Mouse (Mus musculus): ENCODE data around the gene Prkcz. TPM values are rescaled to one million over a fixed set of nuclear protein-coding genes. Genes with fewer than 3 reads are reported as not detected.
"Not testable (repeated sequence)": the region's sequence is repeated elsewhere in the genome, so short reads cannot be mapped to it uniquely, and the experiment has no call there.

The Prkcz gene
- polyA plus RNA-seq, 1 experiment from 2014 or later = 6.8 TPM

- Histone ChIP-seq H3K9me3 (ENCODE audit: control insufficient read depth, low read length) (no peaks in the 10 kb centered on the region), H3K4me3 (ENCODE audit: low read depth, low read length) (no peak overlapping the region), H3K9ac (ENCODE audit: low read depth, low read length) (no peak overlapping the region), H3K4me2 (no peak overlapping the region), H3K27ac (ENCODE audit: low read depth, low read length) (no peak overlapping the region), H3K4me1 (replicated peaks; ENCODE audit: control insufficient read depth, insufficient read depth, low read length) (no peaks in the 10 kb centered on the region), H3K27me3 (replicated peaks; ENCODE audit: control insufficient read depth, insufficient read depth, low read length) (no peaks in the 10 kb centered on the region), H3K36me3 (ENCODE audit: control insufficient read depth, insufficient read depth, low read length) (no peaks in the 10 kb centered on the region)
- ATAC-seq (replicated peaks; ENCODE audit: low FRiP score) (no peak), DNase-seq (ENCODE audit: low spot score) (no peak)
- WGBS = 74% methylated on average over 3 of the region's 3 CpGs
Observed at GRCm38 (mm10) chr4:155264521-155265321, 96.4 kb downstream of the Prkcz start.

GRCm38 (mm10) chr4:155252253-155252652, 108.9 kb downstream of the Prkcz start:
- no peak for DNase-seq (ENCODE audit: low spot score)
- H3K4me3 ChIP-seq (ENCODE audit: low read depth, low read length) = no peak overlapping the region
- WGBS = 86% methylated on average over 6 of the region's 6 CpGs

GRCm38 (mm10) chr4:155251147-155251546, 110.0 kb downstream of the Prkcz start:
- H3K27ac ChIP-seq (ENCODE audit: low read depth, low read length) = no peak overlapping the region
- H3K9ac ChIP-seq (ENCODE audit: low read depth, low read length) = no peak overlapping the region
- no peaks in the 10 kb centered on the region for H3K27me3 ChIP-seq (replicated peaks; ENCODE audit: control insufficient read depth, insufficient read depth, low read length)
- WGBS = 87% methylated on average over 3 of the region's 3 CpGs
- DNase-seq (ENCODE audit: low spot score) (no peak), ATAC-seq (replicated peaks; ENCODE audit: low FRiP score) (no peak)
- H3K4me2 ChIP-seq = peak overlapping the region; percentile 91
- H3K9me3 ChIP-seq (ENCODE audit: control insufficient read depth, low read length) = no peaks in the 10 kb centered on the region
- peak overlapping the region; percentile 64; the same call in 1 of the 2 replicates for H3K4me3 ChIP-seq (ENCODE audit: low read depth, low read length)
- no peaks in the 10 kb centered on the region; the same call in 1 of the 2 replicates for H3K36me3 ChIP-seq (ENCODE audit: control insufficient read depth, insufficient read depth, low read length)
- H3K4me1 ChIP-seq (replicated peaks; ENCODE audit: control insufficient read depth, insufficient read depth, low read length) = peaks cover 9% of the 10 kb centered on the region

More at GRCm38 (mm10) chr4:155252253-155252652, 108.9 kb downstream of the Prkcz start:
- Histone ChIP-seq H3K27ac (ENCODE audit: low read depth, low read length) (no peak overlapping the region), H3K4me1 (replicated peaks; ENCODE audit: control insufficient read depth, insufficient read depth, low read length) (peaks cover 9% of the 10 kb centered on the region), H3K9me3 (ENCODE audit: control insufficient read depth, low read length) (no peaks in the 10 kb centered on the region), H3K36me3 (ENCODE audit: control insufficient read depth, insufficient read depth, low read length) (peaks cover under 1% of the 10 kb centered on the region; the same call in 1 of the 2 replicates), H3K4me2 (no peak overlapping the region), H3K27me3 (replicated peaks; ENCODE audit: control insufficient read depth, insufficient read depth, low read length) (no peaks in the 10 kb centered on the region), H3K9ac (ENCODE audit: low read depth, low read length) (no peak overlapping the region)
- no peak for ATAC-seq (replicated peaks; ENCODE audit: low FRiP score)

- DNase-seq (ENCODE audit: low spot score) = no peak
Observed at GRCm38 (mm10) chr4:155250361-155251117, 110.6 kb downstream of the Prkcz start.

GRCm38 (mm10) chr4:155249648-155250351, 111.4 kb downstream of the Prkcz start, which contains the start of gene Faap20:
Faap20 (plus strand) TSS chr4:155249802.
- peaks cover 9% of the 10 kb centered on the region for H3K4me1 ChIP-seq (replicated peaks; ENCODE audit: control insufficient read depth, insufficient read depth, low read length)
- H3K27ac ChIP-seq (ENCODE audit: low read depth, low read length) = peak within 1 kb of the TSS; percentile 96
- WGBS = under 1% methylated on average over 56 of the region's 58 CpGs
- H3K9me3 ChIP-seq (ENCODE audit: control insufficient read depth, low read length) = no peaks in the 10 kb centered on the region
- H3K4me3 ChIP-seq (ENCODE audit: low read depth, low read length) = peak within 1 kb of the TSS; percentile 64
- ATAC-seq (replicated peaks; ENCODE audit: low FRiP score) = peak; percentile 87
- H3K36me3 ChIP-seq (ENCODE audit: control insufficient read depth, insufficient read depth, low read length) = no peaks in the 10 kb centered on the region
- peak within 1 kb of the TSS; percentile 91 for H3K4me2 ChIP-seq
- H3K9ac ChIP-seq (ENCODE audit: low read depth, low read length) = peak within 1 kb of the TSS; percentile 79
- H3K27me3 ChIP-seq (replicated peaks; ENCODE audit: control insufficient read depth, insufficient read depth, low read length) = no peaks in the 10 kb centered on the region
- DNase-seq (ENCODE audit: low spot score) = peak; percentile 94

More at GRCm38 (mm10) chr4:155250361-155251117, 110.6 kb downstream of the Prkcz start:
- H3K9ac ChIP-seq (ENCODE audit: low read depth, low read length) = peak overlapping the region; percentile 79
- WGBS = 21% methylated on average over 23 of the region's 23 CpGs
- H3K9me3 ChIP-seq (ENCODE audit: control insufficient read depth, low read length) = no peaks in the 10 kb centered on the region
- H3K36me3 ChIP-seq (ENCODE audit: control insufficient read depth, insufficient read depth, low read length) = no peaks in the 10 kb centered on the region
- ATAC-seq (replicated peaks; ENCODE audit: low FRiP score) = peak; percentile 30
- peak overlapping the region; percentile 96 for H3K27ac ChIP-seq (ENCODE audit: low read depth, low read length)
- peaks cover 9% of the 10 kb centered on the region for H3K4me1 ChIP-seq (replicated peaks; ENCODE audit: control insufficient read depth, insufficient read depth, low read length)
- peak overlapping the region; percentile 64 for H3K4me3 ChIP-seq (ENCODE audit: low read depth, low read length)
- peak overlapping the region; percentile 91 for H3K4me2 ChIP-seq
- no peaks in the 10 kb centered on the region for H3K27me3 ChIP-seq (replicated peaks; ENCODE audit: control insufficient read depth, insufficient read depth, low read length)

DNA sequence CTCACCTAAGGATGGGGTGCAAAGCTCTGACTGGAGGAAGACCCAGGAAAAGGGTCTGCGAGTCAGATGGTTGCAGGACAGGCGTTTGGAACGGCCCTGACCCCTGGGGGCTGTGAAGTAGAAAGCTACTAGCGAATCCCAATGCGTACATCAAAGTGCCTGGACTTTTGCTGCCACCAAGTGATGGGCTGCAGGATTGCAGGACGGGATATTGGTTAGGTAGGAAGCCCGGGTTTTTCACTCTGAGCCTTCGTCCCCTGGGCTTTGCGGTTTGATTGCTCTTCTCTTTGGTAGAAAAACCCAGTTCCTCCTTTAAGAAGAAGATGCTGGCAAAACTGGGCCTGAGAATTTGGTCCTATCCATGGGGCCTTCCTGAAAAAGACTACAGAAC, 111.9 kb downstream of the Prkcz start:
- DNase-seq (ENCODE audit: low spot score) (peak; percentile 85), ATAC-seq (replicated peaks; ENCODE audit: low FRiP score) (peak; percentile 71)
- 1% methylated on average over 9 of the region's 9 CpGs for WGBS
- peak overlapping the region; percentile 79 for H3K9ac ChIP-seq (ENCODE audit: low read depth, low read length)
- H3K4me3 ChIP-seq (ENCODE audit: low read depth, low read length) = peak overlapping the region; percentile 64
- H3K4me2 ChIP-seq = peak overlapping the region; percentile 91
- H3K27ac ChIP-seq (ENCODE audit: low read depth, low read length) = peak overlapping the region; percentile 96
- H3K4me1 ChIP-seq (replicated peaks; ENCODE audit: control insufficient read depth, insufficient read depth, low read length) = peaks cover 9% of the 10 kb centered on the region
- H3K9me3 ChIP-seq (ENCODE audit: control insufficient read depth, low read length) = no peaks in the 10 kb centered on the region
- no peaks in the 10 kb centered on the region for H3K27me3 ChIP-seq (replicated peaks; ENCODE audit: control insufficient read depth, insufficient read depth, low read length)
- H3K36me3 ChIP-seq (ENCODE audit: control insufficient read depth, insufficient read depth, low read length) = no peaks in the 10 kb centered on the region

DNA sequence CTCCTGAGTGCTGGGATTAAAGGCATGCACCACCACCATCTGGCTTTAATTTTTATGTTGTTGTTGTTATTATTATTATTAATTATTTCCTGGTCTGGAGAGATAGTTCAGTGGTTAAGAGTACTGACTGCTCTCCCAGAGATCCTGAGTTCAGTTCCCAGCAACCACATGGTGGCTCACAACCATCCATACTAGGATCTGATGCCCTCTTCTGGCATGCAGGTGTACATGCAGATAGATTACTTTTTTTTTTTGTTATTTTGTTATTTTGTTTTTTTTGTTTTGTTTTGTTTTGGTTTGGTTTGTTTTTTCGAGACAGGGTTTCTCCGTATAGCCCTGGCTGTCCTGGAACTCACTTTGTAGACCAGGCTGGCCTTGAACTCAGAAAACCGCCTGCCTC, 113.1 kb downstream of the Prkcz start:
- not testable (repeated sequence) for H3K9me3 ChIP-seq (ENCODE audit: control insufficient read depth, low read length); H3K4me2 ChIP-seq; H3K36me3 ChIP-seq (ENCODE audit: control insufficient read depth, insufficient read depth, low read length); ATAC-seq (replicated peaks; ENCODE audit: low FRiP score); H3K4me1 ChIP-seq (replicated peaks; ENCODE audit: control insufficient read depth, insufficient read depth, low read length); H3K27me3 ChIP-seq (replicated peaks; ENCODE audit: control insufficient read depth, insufficient read depth, low read length); DNase-seq (ENCODE audit: low spot score); H3K27ac ChIP-seq (ENCODE audit: low read depth, low read length); H3K4me3 ChIP-seq (ENCODE audit: low read depth, low read length); H3K9ac ChIP-seq (ENCODE audit: low read depth, low read length)
- WGBS = 81% methylated on average over 3 of the region's 3 CpGs

GRCm38 (mm10) chr4:155246691-155247105, 114.5 kb downstream of the Prkcz start:
- Histone ChIP-seq H3K27me3 (replicated peaks; ENCODE audit: control insufficient read depth, insufficient read depth, low read length) (no peaks in the 10 kb centered on the region; the same call in 1 of the 2 replicates), H3K4me3 (ENCODE audit: low read depth, low read length) (no peak overlapping the region), H3K9me3 (ENCODE audit: control insufficient read depth, low read length) (no peaks in the 10 kb centered on the region), H3K36me3 (ENCODE audit: control insufficient read depth, insufficient read depth, low read length) (no peaks in the 10 kb centered on the region), H3K27ac (ENCODE audit: low read depth, low read length) (no peak overlapping the region), H3K4me2 (no peak overlapping the region), H3K9ac (ENCODE audit: low read depth, low read length) (no peak overlapping the region), H3K4me1 (replicated peaks; ENCODE audit: control insufficient read depth, insufficient read depth, low read length) (peaks cover 5% of the 10 kb centered on the region)
- WGBS = 76% methylated on average over 12 of the region's 12 CpGs
- DNase-seq (ENCODE audit: low spot score) (no peak), ATAC-seq (replicated peaks; ENCODE audit: low FRiP score) (no peak)

Measured in liver, embryonic 11.5 days (tissue).